Mouse (Mus musculus): ENCODE data around the gene Cd24a. TPM values are rescaled to one million over a fixed set of nuclear protein-coding genes. Genes with fewer than 3 reads are reported as not detected.
A peak's percentile ranks its signal among the peaks of the same experiment; 100 is the strongest.

Gene Cd24a
- 10 to 100 TPM; 15.0 to 16.6 TPM for total RNA-seq (2021)

GRCm38 (mm10) chr10:43577997-43578331 is at the start of gene Cd24a:
TSS of gene Cd24a (plus strand) at chr10:43578284.
- DNase-seq (ENCODE audit: extremely low spot score in 1 of 2, low spot score in 1 of 2), result no peak

GRCm38 (mm10) chr10:43534382-43534781 is 43.7 kb upstream of the Cd24a start:
- no peak for DNase-seq (ENCODE audit: extremely low spot score in 1 of 2, low spot score in 1 of 2)

GRCm38 (mm10) chr10:43537652-43538051 is 40.4 kb upstream of the Cd24a start:
- no peak for DNase-seq (ENCODE audit: extremely low spot score in 1 of 2, low spot score in 1 of 2)

- DNase-seq (ENCODE audit: extremely low spot score in 1 of 2, low spot score in 1 of 2), result no peak
Measured at GRCm38 (mm10) chr10:43538831-43539230, 39.3 kb upstream of the Cd24a start.

- no peak for DNase-seq (ENCODE audit: extremely low spot score in 1 of 2, low spot score in 1 of 2)
Measured at GRCm38 (mm10) chr10:43539746-43540310, 38.3 kb upstream of the Cd24a start.

GRCm38 (mm10) chr10:43540442-43541152 is 37.5 kb upstream of the Cd24a start, which contains the start of gene 1700021F05Rik:
TSS of gene 1700021F05Rik (minus strand) at chr10:43540994.
- DNase-seq (ENCODE audit: extremely low spot score in 1 of 2, low spot score in 1 of 2), result peak; percentile 96 to 98

- DNase-seq (ENCODE audit: extremely low spot score in 1 of 2, low spot score in 1 of 2), result no peak
Measured at GRCm38 (mm10) chr10:43541153-43541544, 36.9 kb upstream of the Cd24a start.

GRCm38 (mm10) chr10:43549411-43549810 is 28.7 kb upstream of the Cd24a start:
- DNase-seq (ENCODE audit: extremely low spot score in 1 of 2, low spot score in 1 of 2), result no peak

- DNase-seq (ENCODE audit: extremely low spot score in 1 of 2, low spot score in 1 of 2), result no peak
Measured at GRCm38 (mm10) chr10:43550923-43551322, 27.2 kb upstream of the Cd24a start.

GRCm38 (mm10) chr10:43551388-43551787 is 26.7 kb upstream of the Cd24a start:
- no peak for DNase-seq (ENCODE audit: extremely low spot score in 1 of 2, low spot score in 1 of 2)

GRCm38 (mm10) chr10:43557630-43558165 is 20.4 kb upstream of the Cd24a start:
- DNase-seq (ENCODE audit: extremely low spot score in 1 of 2, low spot score in 1 of 2), result no peak

- DNase-seq (ENCODE audit: extremely low spot score in 1 of 2, low spot score in 1 of 2), result no peak
Measured at GRCm38 (mm10) chr10:43559313-43559712, 18.8 kb upstream of the Cd24a start.

- no peak for DNase-seq (ENCODE audit: extremely low spot score in 1 of 2, low spot score in 1 of 2)
Measured at GRCm38 (mm10) chr10:43560765-43561164, 17.3 kb upstream of the Cd24a start.

GRCm38 (mm10) chr10:43561311-43561710 is 16.8 kb upstream of the Cd24a start:
- no peak for DNase-seq (ENCODE audit: extremely low spot score in 1 of 2, low spot score in 1 of 2)

- no peak for DNase-seq (ENCODE audit: extremely low spot score in 1 of 2, low spot score in 1 of 2)
Measured at GRCm38 (mm10) chr10:43574352-43574751, 3.7 kb upstream of the Cd24a start.

- peak; percentile 78 to 96 for DNase-seq (ENCODE audit: extremely low spot score in 1 of 2, low spot score in 1 of 2)
Measured at GRCm38 (mm10) chr10:43574956-43575355, 3.1 kb upstream of the Cd24a start.

- no peak for DNase-seq (ENCODE audit: extremely low spot score in 1 of 2, low spot score in 1 of 2)
Measured at GRCm38 (mm10) chr10:43577299-43577996, 636 bp upstream of the Cd24a start.

GRCm38 (mm10) chr10:43578366-43578753 is 276 bp downstream of the Cd24a start:
- peak in 1 of 2 experiments; percentile 20 for DNase-seq (ENCODE audit: extremely low spot score in 1 of 2, low spot score in 1 of 2)

GRCm38 (mm10) chr10:43578754-43579380 is 783 bp downstream of the Cd24a start:
- DNase-seq (ENCODE audit: extremely low spot score in 1 of 2, low spot score in 1 of 2), result no peak

- DNase-seq (ENCODE audit: extremely low spot score in 1 of 2, low spot score in 1 of 2), result no peak
Measured at GRCm38 (mm10) chr10:43579381-43580261, 1.5 kb downstream of the Cd24a start.

Measured in layer of hippocampus, postnatal 25 days (tissue).